Mouse (Mus musculus): ENCODE results near the gene Ephb2.
A peak's percentile ranks its signal among the peaks of the same experiment; 100 is the strongest.

The Ephb2 gene

GRCm38 (mm10) chr4:136757096-136757495 lies 78.7 kb downstream of the Ephb2 start:
- no peak for DNase-seq

GRCm38 (mm10) chr4:136756486-136756885 lies 79.3 kb downstream of the Ephb2 start:
- no peak for DNase-seq

- DNase-seq = peak; percentile 55
Measured at GRCm38 (mm10) chr4:136755364-136755811, 80.4 kb downstream of the Ephb2 start.

- no peak for DNase-seq
Measured at GRCm38 (mm10) chr4:136754256-136754655, 81.5 kb downstream of the Ephb2 start.

DNA sequence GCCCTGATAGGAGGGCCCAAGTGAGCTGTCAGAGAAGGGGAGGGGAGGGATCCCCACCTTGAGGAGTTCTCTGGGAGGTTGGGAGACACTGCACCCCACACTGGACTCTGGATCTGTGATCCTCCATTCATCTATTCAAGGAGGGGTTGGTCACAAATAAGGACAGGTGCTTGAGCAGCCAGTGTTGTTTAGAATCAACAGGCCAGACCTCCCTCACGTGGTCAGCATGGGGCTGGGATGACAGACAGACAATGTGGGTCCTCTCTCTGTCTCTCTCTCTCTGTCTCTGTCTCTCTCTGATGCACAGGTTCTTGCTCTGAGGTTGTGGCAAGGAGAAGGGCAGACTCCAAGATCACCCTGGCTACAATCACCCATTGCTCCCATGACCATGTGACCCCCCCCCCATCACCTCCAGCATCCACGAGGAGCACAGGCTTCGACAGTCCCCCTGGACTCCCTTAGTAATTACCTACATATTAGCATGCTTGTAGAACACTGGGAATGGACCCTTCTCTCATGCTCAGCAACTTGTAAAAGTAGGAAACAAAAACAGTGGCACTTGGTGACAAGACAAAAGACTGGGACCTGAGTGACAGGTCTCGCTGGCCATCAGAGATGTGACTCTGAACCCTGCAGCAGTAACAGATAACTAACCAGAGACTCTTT lies 84.3 kb downstream of the Ephb2 start:
- no peak for DNase-seq

DNA sequence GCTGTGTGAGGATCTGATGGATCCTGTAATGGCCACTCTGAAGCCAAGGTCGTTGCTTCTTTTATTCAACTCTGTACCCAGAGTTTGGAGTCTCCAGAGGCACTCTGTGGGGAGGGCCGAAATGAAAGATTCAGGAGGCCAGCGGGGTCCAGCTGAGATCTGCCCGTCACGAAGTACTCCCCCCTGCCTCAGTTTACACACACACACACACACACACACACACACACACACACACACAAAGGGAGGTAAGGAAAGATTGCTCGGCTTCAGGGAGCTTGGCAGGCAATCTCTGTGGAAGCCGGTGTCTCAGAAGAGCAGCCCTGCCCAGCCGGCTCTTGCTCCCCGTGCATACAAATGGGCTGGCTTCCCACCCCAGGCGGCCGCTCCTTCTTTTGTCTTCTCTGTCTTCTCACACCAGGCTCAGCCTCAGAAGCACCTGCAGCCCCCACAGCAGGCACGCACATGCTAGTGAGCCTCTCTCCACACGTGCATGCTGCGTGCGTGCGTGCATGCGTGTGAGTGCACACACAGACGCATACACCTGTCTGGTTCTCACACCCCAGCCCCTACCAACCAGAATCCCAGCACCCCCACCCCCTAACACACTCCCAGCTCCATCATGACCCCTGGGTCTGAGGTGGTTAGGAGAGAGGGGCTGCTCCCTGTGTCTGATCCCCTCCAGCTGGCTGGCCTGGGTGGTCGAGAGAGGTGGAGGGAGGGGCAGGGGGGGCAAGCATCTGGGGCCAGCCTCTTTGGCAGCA lies 85.0 kb downstream of the Ephb2 start:
- DNase-seq = peak; percentile 66

GRCm38 (mm10) chr4:136749851-136750577 lies 85.8 kb downstream of the Ephb2 start:
- peak; percentile 69 for DNase-seq

DNA sequence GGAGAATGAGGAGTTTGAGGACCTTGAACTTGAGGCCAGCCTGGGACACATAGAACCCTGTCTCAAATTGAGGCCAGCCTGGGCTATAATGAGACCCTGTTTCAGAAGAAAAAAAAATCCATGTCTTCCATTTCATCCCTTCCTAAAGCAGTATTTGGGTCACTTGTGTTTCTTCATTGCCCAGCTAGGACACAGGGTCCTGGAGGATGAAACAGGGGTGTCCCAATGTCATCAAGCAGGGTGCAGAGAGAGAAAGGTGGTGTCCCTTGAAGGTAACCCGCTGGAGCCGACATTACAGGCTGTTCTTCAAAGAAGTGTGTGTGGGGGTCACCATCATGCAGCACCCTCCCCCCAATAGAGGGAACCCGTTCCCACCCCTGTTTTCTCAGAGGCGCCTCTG lies 86.4 kb downstream of the Ephb2 start:
- DNase-seq = no peak

DNA sequence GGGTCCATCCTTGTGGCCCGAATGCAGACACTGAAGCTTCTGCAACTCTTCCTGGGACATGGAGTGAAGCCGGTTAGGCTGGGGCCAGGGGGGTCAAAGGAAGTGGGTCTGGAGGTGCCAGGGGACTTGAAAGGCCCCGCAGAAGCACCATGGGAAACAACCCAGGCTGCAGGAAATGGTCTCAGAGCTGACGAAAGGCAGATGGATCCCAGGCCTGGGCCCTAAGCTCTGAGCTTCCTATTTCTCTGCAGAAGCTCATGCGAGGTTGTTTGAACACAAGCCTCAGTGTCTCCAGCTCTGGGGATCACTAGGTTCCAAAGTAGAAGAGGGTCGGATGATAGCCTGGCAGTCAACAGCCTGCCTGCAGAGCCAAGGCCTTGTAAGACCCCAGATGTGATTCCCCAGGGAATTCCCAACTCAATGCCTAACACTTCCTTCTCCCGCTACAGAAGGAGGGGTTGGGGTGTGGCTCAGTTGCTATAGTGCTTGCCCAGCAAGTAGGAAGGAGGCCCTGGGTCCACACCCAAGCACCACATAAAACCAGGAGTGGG lies 86.9 kb downstream of the Ephb2 start:
- peak; percentile 51 for DNase-seq

DNA sequence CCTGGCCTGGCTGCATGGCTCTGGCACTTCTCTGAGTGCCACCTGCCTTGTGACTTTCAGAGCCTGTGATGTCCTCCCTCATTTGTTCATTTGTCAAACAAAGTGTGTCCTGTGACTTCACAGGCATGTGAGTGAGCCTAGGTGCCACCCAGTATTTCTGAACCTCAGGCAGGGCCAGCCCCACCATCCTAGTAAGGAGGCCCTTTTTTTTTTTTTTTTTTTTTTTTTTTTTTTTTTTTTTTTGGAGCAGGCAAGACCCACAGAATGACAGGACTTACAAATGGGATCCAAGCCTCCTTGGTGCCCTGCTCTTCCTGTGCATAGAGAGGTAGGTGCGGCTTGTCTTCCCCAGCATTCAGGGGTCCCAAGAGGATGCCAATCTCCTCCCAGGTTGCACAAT lies 89.3 kb downstream of the Ephb2 start:
- no peak for DNase-seq

DNA sequence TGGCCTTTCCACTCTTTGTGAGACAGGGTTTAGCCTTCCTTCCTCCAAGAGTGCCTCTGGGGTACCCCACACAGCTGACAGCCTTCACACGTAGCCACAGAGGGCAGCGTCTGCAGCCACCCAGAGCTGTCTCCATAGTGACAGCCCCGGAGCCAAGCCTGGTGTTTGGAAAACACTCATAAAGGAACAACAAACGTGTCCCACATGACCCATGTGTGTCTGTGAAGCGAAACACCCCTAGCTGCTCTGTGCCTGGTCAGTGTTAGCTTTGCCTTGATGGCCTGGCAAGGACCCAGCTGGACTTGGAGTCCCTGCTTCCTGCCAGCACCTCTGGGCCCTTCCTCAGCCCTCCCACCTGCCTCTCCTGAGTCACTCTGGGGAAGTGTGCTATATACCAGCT lies 93.1 kb downstream of the Ephb2 start:
- DNase-seq = no peak

DNA sequence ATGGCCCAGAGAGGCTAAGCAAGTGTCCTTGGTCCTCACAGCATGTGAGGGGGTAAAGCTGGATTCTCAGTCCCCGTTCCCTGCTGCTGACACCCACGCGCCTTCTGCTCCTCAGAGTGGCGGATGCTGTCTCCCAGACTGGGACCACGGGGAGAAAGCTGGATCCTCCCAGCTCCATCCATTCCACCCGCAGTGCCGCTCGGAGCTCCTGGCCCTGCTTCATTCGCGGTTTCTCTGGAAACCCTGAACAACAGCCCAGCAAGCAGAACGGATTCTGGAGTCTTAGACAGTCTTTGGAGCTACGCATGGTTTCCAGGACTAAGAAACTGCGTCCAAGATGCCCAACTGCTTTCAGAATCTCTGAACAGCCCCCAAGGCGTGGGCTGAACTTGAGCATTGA lies 93.9 kb downstream of the Ephb2 start:
- no peak for DNase-seq

DNA sequence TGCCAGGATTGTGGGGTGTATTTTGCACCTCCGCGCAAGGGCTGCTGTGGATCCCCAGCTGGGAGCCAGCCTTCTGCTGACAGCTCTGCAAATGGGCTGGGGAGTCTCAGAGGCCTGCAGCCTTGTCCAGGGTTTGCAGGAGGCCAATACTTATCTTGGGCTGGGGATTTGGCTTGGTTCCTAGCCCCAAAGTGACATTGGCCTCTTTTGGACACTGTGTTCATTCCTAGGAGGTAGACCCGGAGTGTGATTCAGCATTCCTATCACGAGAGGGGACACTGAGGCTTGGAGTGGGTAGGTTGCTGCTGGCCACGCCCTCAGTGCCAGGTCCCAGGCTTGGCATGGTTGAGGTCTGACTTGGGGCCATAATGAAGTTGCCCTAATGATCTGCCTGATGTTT lies 94.8 kb downstream of the Ephb2 start:
- no peak for DNase-seq

DNA sequence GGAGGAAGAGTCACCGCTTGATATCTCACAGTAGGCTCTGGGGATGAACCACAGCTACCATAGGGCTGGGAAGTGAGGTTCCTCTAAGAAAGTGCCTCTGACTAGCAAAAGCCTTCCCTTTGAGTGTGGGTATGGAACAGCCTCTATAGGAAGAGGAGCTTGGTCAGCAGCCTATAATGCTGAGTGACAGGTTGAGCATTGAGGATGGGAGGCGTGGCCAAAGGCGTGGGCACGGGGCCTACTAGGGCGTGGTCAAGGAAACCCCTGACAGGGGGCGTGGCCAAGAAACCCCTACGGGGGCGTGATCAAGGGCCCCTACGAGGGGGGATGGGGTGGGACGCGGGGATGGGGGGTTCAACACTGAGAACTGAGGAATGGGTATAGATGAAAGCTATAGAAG lies 96.6 kb downstream of the Ephb2 start:
- no peak for DNase-seq

DNA sequence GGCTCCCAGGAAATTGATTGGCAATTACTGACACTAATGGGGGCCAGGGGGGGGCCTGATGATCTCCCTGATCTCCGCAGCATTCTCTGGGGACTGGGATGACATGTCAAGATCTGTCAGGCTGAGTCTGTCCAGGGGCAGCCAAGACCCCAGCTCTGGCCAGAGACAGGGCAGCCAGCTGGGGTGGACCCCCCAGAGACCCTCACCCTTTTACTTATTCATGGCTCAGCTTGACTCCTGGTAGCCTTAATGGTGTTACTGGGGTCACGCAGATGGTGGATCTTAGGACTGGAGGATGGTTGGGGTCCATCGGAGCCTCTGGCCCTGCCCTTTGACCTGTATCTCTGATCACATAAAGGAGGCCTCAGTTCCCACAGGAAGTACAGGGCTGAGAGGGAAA lies 97.5 kb downstream of the Ephb2 start:
- no peak for DNase-seq

- DNase-seq = no peak
Measured at GRCm38 (mm10) chr4:136735856-136736255, 99.9 kb downstream of the Ephb2 start.

GRCm38 (mm10) chr4:136734210-136734803 lies 101.5 kb downstream of the Ephb2 start:
- DNase-seq = no peak

- DNase-seq = no peak
Measured at GRCm38 (mm10) chr4:136733217-136733865, 102.4 kb downstream of the Ephb2 start.

DNA sequence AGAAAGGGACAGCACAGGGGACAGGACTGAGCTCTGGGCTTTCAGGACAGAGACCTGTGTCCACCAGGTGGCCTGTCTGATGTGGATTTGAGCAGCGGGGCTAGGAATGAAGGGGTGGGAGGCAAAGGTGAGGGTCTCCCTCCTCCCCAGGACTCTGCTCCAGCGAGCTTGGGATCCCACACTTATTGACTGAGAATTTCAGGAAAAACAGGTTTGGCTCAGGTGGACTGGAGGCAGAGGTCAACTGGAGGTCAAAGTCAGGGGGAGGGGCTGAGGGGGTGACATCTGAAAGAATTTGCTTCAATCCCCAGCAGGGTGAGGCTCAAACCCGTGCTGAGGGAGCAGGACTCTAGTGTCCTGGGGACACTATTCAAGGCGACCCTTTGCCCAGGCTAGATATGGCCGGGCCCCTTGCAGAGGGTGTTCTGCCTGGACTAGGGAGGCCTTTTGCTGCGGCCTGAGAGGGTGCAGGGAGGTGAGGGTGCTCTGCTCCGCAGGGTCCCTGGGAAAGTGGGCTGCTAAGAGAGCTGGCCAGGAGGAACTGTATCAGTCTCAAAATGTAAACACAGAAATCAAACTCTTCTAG lies 103.2 kb downstream of the Ephb2 start:
- DNase-seq = no peak

GRCm38 (mm10) chr4:136731761-136732160 lies 104.0 kb downstream of the Ephb2 start:
- no peak for DNase-seq

- no peak for DNase-seq
Measured at GRCm38 (mm10) chr4:136731008-136731609, 104.7 kb downstream of the Ephb2 start.

DNA sequence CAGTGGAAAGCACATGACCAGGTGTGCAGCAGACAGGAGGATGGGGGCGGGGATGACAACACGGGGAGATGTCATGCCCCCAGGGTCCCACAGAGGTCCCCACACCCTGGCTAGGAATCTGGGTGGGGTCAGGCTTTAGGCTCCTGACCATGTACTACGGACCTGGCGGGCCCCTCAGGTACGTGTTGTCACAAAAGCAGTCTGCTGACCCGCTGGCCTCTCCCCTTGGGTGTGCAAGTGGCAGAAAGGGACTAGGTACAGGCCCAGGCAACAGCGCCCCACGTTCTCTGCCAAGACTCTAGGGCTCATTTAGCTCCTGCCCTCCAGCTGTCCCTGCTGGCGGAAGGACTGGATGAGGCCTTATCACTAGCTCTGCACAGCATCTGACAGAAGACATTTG lies 105.3 kb downstream of the Ephb2 start:
- DNase-seq = no peak

All from thymus, postnatal 4 days (tissue).